Mouse (Mus musculus) MEL (cell line): Measurements from ENCODE around the gene Gm14124. TPM values are rescaled to one million over a fixed set of nuclear protein-coding genes. Genes with fewer than 3 reads are reported as not detected.
"Not testable (repeated sequence)": the region's sequence is repeated elsewhere in the genome, so short reads cannot be mapped to it uniquely, and the experiment has no call there.

Source experiments
- DNase-seq: peaks from one replicate; pipeline ENCODE4 v3.0.0; 2011; ENCODE audit warnings: low read depth, low spot score
- H3K27ac ChIP-seq: 2 replicates; pipeline ENCODE4 v1.5.1; 2012; ENCODE audit warnings: low read depth, mild to moderate bottlenecking, control low read depth, low read length, moderate library complexity; ENCODE audit not compliant: control insufficient read depth
- H3K27me3 ChIP-seq, 2 experiments: fragments of 150-350 bp in 1 of 2; sonication (generic) in 1 of 2; 2 replicates each; pipeline ENCODE4 v1.6.1; 2012; ENCODE audit warnings: low read length in 2 of 2, mild to moderate bottlenecking in 2 of 2, improper control_type of control experiment in 1 of 2, moderate library complexity in 1 of 2; ENCODE audit not compliant: insufficient read depth in 2 of 2, control insufficient read depth in 1 of 2
- H3K36me3 ChIP-seq, 2 experiments: 2 replicates each; pipeline ENCODE4 v1.6.1; 2012 to 2014; ENCODE audit warnings: low read length in 2 of 2, improper control_type of control experiment in 1 of 2, inconsistent platforms in 1 of 2, mild to moderate bottlenecking in 1 of 2; ENCODE audit not compliant: insufficient read depth in 2 of 2, control insufficient read depth in 1 of 2
- H3K4me1 ChIP-seq, 2 experiments: fragments of 150-350 bp in 1 of 2; sonication (generic) in 1 of 2; 2 replicates each; pipeline ENCODE4 v1.6.1; 2012; ENCODE audit warnings: low read length in 2 of 2, improper control_type of control experiment in 1 of 2, mild to moderate bottlenecking in 1 of 2; ENCODE audit not compliant: insufficient read depth in 2 of 2, control insufficient read depth in 1 of 2
- H3K4me3 ChIP-seq, 2 experiments: fragments of 150-350 bp in 1 of 2; sonication (generic) in 1 of 2; 2 replicates each; pipeline ENCODE4 v1.5.1; 2012; ENCODE audit warnings: low read depth in 2 of 2, low read length in 2 of 2, mild to moderate bottlenecking in 2 of 2, moderate library complexity in 2 of 2, control low read depth in 1 of 2, improper control_type of control experiment in 1 of 2; ENCODE audit not compliant: control insufficient read depth in 1 of 2, insufficient read depth in 1 of 2
- H3K79me2 ChIP-seq: 2 replicates; pipeline ENCODE4 v1.6.1; 2012; ENCODE audit warnings: mild to moderate bottlenecking, low read length, moderate library complexity; ENCODE audit not compliant: control insufficient read depth, poor library complexity, insufficient read depth
- H3K9ac ChIP-seq: 2 replicates; pipeline ENCODE4 v1.6.1; 2012; ENCODE audit warnings: low read depth, mild to moderate bottlenecking, control low read depth, low read length, moderate library complexity; ENCODE audit not compliant: control insufficient read depth, poor library complexity, severe bottlenecking
- H3K9me3 ChIP-seq: fragments of 150-350 bp; sonication (generic); replicated peaks from 2 replicates; pipeline ENCODE4 v1.6.1; 2012; ENCODE audit warnings: mild to moderate bottlenecking, low read length, improper control_type of control experiment, moderate library complexity; ENCODE audit not compliant: insufficient read depth
- MYB ChIP-seq: IDR thresholded peaks from 2 replicates; pipeline ENCODE4 v1.6.1; 2011; ENCODE audit warnings: mild to moderate bottlenecking, low read depth, low read length, improper control_type of control experiment
- TAL1 ChIP-seq: IDR thresholded peaks from 2 replicates; pipeline ENCODE4 v1.6.1; 2012; ENCODE audit warnings: mild to moderate bottlenecking, inconsistent platforms, low read length, moderate library complexity, mixed read lengths
- TCF12 ChIP-seq: IDR thresholded peaks from 2 replicates; pipeline ENCODE4 v1.6.1; 2014; ENCODE audit warnings: low read depth, mild to moderate bottlenecking, inconsistent platforms, low read length, improper control_type of control experiment, moderate library complexity
- polyA plus RNA-seq, 2 experiments: library from polyadenylated mRNA; stranded (reverse) in 1 of 2; unstranded in 1 of 2; fragments of >175 nt in 1 of 2; fragments of >200 nt in 1 of 2; gene quantifications; 2 replicates each; pipeline versions ENCODE4 v1.2.1 to v1.2.4; 2012; ENCODE audit warnings: low replicate concordance in 2 of 2, low read depth in 1 of 2; ENCODE audit not compliant: insufficient read length in 2 of 2, insufficient read depth in 1 of 2, missing spikeins in 1 of 2
- total RNA-seq: library from RNA; depleted of rRNA; stranded (reverse); fragments of 300-350 nt; gene quantifications from 2 replicates; pipeline ENCODE4 v1.2.3, GENCODE M21; 2012; rRNA removed

Gene Gm14124
- total RNA-seq, result 0.12 TPM in 1 of 2 replicates, not detected in the other
- under 1 TPM in 1 of 2 experiments, not detected in 1; 0.04 TPM for polyA plus RNA-seq

GRCm38 (mm10) chr2:150257291-150257690 lies at the start of gene Gm14124:
Gene Gm14124 (plus strand): TSS chr2:150257517.
- H3K9me3 ChIP-seq, H3K4me3 ChIP-seq, H3K9ac ChIP-seq, H3K4me1 ChIP-seq, H3K27me3 ChIP-seq, H3K36me3 ChIP-seq, H3K79me2 ChIP-seq, H3K27ac ChIP-seq: not testable (repeated sequence)
- peak; percentile 1 for DNase-seq

DNA sequence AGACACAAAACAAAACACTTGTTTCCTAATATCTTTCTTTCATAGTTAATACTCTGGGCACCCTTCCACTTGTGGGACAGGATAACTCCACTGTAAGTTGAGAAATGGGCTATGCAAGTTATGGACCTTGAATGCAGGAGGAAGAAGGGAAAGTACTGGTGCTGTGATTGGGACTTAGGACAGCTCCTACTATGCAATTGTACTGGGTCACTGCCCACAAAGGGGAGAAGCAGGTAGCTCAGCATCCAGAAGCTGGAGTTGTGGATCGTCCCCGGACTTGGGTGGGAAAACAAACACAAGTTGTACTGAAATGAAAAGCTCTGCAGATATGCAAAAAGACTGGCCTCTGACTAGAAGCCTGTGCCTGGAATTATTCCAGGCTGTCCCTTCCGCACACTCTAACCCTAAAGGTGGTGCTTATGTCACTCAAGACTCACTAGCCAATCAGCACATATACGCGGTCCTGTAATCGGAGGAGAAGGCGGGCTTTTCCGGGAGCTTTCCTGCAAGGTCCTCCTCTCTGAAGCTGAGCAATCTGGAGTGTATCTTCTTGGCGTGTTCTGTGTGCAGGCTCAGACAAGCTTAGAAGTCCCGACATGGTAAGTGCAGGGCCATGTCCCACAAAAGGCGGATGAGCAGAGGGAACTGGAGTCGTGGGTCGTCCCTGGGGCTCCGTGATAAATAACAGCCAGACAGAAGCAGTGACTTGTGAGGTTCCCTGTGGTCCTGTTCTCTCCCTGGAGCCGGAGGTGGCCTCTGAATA lies 39.5 kb upstream of the Gm14124 start, which contains the start of gene Zfp937:
Zfp937 (plus strand) TSS at position 474 of the 763 bp plus-strand sequence.
- not testable (repeated sequence) for H3K79me2 ChIP-seq, DNase-seq, H3K36me3 ChIP-seq, H3K9ac ChIP-seq, H3K4me3 ChIP-seq, H3K27me3 ChIP-seq, H3K27ac ChIP-seq, H3K9me3 ChIP-seq, H3K4me1 ChIP-seq

- not testable (repeated sequence) for H3K9me3 ChIP-seq, H3K4me1 ChIP-seq, H3K9ac ChIP-seq, DNase-seq, H3K4me3 ChIP-seq, H3K79me2 ChIP-seq, H3K27me3 ChIP-seq, H3K36me3 ChIP-seq, H3K27ac ChIP-seq
Measured at GRCm38 (mm10) chr2:150218363-150218725, 39.0 kb upstream of the Gm14124 start.

GRCm38 (mm10) chr2:150223263-150223662 lies 34.1 kb upstream of the Gm14124 start:
- not testable (repeated sequence) for H3K9ac ChIP-seq, H3K4me1 ChIP-seq, H3K27ac ChIP-seq, H3K27me3 ChIP-seq, DNase-seq, H3K79me2 ChIP-seq, H3K4me3 ChIP-seq, H3K36me3 ChIP-seq, H3K9me3 ChIP-seq

- H3K4me1 ChIP-seq, result no peaks in the 10 kb centered on the region
- H3K27ac ChIP-seq, result no peak overlapping the region
- no peaks in the 10 kb centered on the region for H3K9me3 ChIP-seq
- no peak overlapping the region for H3K9ac ChIP-seq
- TF ChIP-seq MYB, result no peak
- TF ChIP-seq TAL1, result no peak
- no peak for TF ChIP-seq TCF12
- H3K36me3 ChIP-seq, result no peaks in the 10 kb centered on the region
- no peaks in the 10 kb centered on the region for H3K79me2 ChIP-seq
- H3K4me3 ChIP-seq, result no peak overlapping the region
- no peaks in the 10 kb centered on the region for H3K27me3 ChIP-seq
- no peak for DNase-seq
Measured at GRCm38 (mm10) chr2:150243211-150243610, 14.1 kb upstream of the Gm14124 start.

- not testable (repeated sequence) for H3K36me3 ChIP-seq, H3K4me3 ChIP-seq, H3K27ac ChIP-seq, H3K9me3 ChIP-seq, H3K4me1 ChIP-seq, H3K79me2 ChIP-seq, H3K9ac ChIP-seq, DNase-seq, H3K27me3 ChIP-seq
Measured at GRCm38 (mm10) chr2:150255491-150255890, 1.8 kb upstream of the Gm14124 start, which contains the start of gene Gm21994. Gene Gm21994 (minus strand): TSS chr2:150255591.
